Mouse (Mus musculus) urinary bladder, postnatal 4 days (tissue): ENCODE measurements around the gene Tmem256.
A peak's percentile ranks its signal among the peaks of the same experiment; 100 is the strongest.
"Not testable (repeated sequence)": the region's sequence is repeated elsewhere in the genome, so short reads cannot be mapped to it uniquely, and the experiment has no call there.

ENCODE experiments used
- DNase-seq, 2 experiments: peaks; one replicate each; pipeline ENCODE4 v3.0.0; 2021 to 2022; ENCODE audit warnings: low spot score in 2 of 2

The Tmem256 gene

DNA sequence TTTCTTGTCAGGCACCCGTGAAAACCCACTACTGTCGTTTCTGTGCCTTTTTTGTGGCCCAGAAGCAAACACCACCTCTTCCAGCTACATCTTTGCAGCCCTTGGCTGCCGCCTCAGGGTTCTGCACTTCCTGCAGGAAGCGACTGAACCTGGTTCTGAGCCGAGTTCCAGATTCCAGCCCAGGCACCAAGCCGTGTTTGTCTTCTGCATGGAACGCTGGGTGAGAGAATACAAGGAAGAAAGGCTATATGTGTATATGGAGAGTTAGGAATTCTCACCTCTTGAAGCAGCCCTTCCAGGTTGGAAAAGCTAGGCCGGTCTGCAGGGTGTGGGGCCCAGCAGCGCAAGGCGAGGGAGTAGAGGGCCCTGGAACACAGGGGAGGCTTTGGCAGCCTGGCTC lies 16.4 kb downstream of the Tmem256 start:
- no peak for DNase-seq

DNA sequence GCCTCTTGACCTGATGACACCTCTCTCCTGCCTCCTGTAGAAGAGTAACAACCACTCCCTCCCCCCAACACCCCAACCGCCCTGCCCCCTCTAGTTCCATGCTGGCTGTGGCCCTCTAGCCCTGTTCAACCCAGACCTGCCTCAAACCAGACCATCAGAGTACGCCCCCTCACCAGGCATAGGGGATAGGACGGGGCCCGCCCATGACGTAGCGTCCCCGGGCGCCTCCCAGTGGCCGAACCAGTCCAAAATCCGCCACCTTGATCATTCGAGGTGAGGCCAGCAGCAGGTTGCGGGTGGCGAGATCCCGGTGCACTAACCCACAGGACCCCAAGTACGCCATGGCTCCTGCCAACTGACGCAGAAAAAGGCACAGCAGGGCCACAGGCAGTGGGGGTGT lies 17.0 kb downstream of the Tmem256 start:
- DNase-seq = no peak

DNA sequence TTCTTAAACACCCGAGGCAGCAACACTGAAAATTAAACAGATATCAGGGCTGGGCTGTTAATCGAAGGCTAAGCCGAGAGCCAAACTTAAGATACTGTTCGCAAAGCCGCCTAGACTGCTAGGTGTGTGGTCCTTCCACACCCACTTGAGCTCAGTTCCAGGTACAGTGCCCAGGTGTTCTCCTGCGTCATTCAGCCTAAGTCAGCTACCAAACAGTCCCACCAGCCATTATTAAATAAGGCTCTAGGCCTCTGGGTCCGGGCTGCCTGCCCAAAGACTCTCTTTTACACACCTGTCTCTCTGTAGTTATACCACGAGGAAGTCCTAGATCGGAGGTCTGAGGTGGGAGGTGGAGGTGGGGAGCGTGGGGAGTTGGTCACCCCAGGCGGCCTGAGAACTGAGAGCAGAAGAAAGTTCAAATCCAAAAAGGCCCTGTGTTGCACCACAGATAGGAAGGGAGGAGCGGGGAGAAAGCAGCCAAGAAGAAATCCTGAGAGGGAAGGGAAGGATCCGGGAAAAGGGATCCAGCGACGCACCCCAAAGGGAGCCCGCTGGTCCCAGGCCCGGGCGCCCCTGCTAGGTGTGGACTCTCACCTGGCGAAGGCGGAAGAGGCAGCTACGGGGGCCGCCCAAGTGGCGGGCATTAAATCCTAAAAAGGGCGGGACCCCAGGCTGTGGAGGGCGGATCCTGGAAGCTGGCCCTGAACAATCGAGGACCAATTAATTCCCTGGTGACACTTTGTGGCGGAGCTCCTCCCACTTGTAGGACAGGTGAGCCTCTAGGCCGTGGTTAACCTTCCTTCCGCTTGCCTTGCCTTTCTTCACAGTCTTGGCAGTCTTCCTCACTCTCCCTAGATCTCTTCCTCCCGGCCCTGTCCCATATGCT lies 20.0 kb downstream of the Tmem256 start, which contains the start of gene Tnk1:
Gene Tnk1 (minus strand): TSS at position 618 of the 886 bp plus-strand sequence.
- DNase-seq = no peak

DNA sequence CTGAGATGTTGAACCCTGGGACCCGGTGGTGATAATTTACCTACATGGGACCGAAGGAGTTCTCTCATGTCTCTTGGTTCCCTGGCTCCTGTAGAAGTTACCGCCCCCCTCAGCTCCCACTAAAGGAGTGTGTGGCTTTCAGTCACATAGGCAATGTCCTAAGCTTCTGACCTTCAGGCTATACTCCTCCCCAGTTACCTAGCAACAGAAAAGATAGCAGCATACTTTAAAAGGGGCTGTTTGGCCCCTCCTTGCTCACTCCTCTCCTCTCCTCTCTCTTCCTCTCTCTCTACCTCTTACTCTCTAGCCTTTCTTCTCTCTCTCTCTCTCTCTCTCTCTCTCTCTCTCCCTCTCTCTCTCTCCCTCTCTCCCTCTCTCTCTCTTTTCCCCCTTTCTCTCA lies 25.4 kb downstream of the Tmem256 start:
- DNase-seq = not testable (repeated sequence)

DNA sequence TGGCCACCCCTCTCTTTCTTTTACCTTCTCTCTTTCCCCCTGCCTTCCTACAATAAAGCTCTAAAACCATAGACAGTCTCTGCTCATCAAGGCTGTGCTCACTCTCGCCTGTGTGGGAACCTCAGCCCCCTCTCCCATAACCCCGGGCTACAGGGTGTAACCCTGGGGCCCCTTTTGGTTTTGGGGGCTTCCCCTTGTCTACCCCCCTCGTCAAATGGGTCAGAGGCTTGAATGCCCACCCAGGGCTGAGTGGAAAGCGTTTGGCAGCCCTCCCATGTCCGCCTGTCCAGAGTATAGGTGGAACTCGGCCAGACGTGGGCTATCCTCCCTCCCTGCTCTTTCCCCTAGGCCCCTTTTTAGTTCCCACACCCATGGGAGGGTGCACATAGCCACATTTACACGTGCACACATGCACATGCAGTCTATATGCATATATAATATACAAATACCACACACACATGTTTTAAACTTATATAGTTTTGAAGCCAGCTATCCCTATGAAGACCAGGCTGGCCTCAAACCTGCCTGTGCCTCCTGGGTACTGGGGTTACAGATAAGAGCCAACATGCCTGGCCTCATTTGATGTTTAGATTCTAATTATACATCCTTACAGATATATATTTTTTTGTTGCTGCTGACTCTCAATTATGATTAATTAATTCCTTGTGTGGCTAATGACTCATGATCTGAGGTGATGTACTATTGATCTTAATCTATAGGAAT lies 26.0 kb downstream of the Tmem256 start:
- DNase-seq = no peak

DNA sequence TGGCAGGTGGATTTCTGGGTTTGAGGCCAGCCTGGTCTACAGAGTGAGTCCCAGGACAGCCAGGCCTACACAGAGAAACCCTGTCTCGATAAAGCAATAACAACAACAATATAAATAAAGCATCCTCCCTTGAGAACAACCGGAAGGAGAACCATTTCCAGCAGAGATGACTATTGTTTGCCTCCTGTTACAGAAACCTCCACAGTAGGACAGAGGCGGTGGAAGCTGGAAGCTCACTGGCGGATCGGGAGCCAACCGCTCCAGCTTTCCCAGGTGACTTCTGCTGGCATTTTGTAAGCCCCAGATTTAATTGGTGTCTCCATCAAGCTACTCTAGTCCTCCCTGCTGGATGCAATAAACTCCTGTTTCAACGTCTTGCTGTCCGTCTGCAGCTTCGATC lies 27.2 kb downstream of the Tmem256 start:
- DNase-seq = no peak

DNA sequence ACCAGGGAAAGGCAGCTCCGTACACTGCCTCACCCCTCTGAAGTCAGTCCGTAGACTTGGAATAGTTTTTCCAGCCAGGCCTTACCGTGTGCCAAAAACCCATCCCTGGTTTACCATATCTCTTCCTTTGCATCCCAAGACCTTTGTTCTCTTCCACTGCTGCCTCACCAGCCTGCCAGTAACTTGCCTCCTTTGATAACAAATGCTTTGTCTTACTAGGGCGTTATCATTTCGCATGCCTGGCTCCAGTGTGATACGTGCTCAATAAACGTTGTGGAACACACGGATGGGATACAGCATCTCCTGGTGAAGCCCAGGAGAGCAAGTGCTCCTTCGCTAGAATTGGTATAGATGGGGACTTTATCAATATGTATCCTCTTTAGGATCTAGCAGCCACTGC lies 29.0 kb downstream of the Tmem256 start:
- DNase-seq = no peak

DNA sequence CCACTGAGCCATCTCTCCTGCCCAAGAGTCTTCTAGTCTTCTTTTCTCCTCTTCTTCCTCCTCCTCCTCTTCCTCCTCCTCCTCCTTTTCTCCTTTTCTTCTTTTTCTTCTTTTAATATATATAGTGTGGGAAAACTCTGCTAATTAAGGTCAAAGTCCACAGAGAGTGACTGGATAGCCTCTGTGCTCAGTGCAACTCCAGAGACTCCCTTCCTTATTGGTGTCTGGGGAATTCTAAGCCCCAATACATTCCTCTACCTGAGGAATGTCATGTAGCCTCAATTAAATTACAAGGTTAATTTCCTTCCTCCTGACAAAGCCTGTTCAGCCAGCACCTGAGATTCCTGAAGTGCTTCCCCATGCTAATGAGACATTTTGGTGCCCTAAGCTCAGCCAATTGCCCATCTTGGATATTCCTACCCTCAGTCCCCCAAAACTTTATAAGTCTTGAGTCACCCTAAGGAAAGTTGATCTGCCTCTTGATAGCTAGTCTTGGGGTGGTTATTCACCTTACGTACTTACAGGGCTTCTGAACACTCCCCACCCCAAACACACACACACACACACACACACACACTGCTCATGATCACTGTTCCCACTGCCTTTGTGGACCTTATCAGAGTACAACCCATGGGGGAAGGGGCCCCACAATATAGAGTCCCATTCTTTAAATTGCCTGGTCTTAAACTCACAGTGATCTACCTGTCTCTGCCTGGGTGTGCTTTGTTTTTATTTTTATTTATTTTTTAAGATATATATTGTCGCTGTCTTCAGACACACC lies 32.2 kb downstream of the Tmem256 start:
- DNase-seq = no peak

DNA sequence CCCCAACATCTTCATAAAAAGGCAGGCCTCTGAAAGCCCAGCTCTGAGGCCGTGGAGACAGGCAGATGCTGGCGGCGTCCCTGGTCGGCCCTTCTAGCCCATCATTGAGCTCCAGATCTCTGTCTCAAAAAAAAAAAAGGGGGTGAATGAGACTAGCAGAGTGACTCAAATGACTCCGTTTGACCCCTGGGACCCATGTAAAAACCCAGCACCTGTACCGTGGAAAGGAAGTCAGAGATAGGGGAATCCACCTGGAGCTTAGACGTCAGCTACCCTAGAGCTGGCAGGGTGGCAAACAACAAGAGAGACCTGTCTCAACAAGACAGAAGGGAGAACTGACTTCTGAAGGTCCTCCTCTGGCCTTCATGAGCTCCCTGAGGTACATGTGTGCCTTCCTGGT lies 33.5 kb downstream of the Tmem256 start:
- DNase-seq = no peak

DNA sequence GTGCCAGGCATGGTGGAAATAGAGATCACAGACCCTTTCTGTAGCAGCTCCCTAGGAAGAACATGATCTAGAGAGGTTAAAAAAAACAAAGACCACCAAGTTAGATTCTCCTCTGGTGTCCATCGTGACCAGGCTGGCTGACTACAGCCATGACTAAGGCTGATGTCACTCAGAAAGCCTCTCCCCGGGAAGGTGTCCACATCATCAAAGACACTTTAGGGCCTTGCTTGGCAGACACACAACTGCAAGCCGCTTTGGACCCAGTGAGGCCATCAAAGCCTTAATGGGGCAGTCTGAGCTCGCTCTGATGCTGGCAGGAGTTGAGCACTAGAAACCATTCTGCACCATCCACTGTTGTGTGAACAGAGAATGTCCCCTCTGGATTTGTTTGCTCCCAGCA lies 34.1 kb downstream of the Tmem256 start:
- no peak for DNase-seq

DNA sequence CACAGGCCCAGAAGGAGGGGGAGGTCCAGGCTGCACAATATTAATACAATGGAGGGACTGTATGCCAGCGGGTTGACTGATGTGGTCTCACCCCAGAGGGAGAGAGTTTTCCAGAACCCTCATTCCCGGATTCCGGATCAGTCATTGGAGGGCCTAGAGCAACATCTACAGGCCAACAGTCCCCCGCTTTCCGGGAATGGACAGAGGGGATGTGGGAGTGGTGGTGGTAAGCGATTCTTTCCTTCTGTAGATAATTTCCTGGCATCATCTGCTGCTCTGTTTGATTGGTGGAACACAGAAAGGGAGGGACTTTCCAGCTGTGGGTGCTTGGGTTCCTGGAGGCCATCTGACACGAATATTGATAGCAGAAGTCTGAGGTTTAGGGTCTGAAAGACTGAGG lies 37.9 kb downstream of the Tmem256 start:
- no peak for DNase-seq

DNA sequence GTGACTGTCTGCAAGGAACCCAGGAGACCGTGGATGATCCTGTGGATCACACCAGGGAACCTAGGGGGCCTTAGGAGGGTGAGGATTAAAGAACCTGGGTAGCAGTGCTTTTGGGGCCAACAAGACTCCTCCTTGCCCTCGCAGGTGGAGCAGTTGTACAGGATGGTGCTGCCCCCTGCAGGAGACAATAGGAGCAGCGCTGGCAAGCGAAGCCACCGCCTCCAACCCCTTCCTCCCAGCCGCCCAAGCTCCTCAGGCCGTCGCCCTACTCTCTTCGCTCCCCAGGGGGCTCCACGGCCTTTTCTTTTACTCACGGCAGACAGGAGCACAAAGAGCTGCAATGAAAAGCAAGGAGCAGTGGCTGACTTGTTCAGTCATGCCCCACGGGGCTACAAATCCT lies 38.6 kb downstream of the Tmem256 start:
- DNase-seq = peak; percentile 85 to 92

DNA sequence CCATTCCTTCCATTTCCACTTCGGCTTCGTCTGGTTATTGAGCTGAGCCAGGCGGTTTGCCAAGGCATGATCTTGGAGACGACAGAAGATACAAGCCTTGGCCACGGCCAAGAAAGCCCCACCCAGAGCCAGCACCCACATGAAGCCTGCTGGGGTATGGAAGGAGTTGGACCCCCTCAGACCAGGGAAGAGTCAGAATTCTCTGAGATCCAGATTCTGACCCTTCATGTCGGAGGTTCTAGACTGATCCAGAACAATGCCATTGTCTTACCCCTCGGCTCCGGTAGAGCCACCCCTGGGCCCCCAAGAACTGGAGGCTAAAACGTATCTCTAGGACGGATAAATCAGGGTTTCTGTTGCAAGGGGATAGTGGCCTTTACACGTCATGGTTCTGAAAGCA lies 39.6 kb downstream of the Tmem256 start, which contains the start of gene Tmem95:
Gene Tmem95 (minus strand): TSS at position 141 of the 400 bp plus-strand sequence.
- no peak for DNase-seq

DNA sequence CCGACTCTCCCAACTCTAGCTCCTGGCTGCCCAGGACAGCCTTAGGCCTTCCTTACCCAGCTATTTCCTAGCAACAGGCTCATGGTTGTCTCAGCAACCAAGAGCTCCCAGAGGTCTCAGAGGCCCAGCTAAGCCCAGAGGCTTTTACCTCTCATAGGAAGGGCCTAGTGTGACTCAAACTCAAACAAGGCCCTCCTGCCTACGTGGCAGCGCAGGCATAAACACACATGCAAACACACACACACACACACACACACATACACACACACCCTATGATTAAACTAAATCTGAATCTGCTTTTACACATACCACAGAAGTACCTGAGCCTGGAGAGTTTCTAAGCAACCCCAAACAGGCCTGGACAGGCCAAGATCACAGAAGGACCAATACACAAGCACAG lies 40.1 kb downstream of the Tmem256 start:
- DNase-seq = no peak

DNA sequence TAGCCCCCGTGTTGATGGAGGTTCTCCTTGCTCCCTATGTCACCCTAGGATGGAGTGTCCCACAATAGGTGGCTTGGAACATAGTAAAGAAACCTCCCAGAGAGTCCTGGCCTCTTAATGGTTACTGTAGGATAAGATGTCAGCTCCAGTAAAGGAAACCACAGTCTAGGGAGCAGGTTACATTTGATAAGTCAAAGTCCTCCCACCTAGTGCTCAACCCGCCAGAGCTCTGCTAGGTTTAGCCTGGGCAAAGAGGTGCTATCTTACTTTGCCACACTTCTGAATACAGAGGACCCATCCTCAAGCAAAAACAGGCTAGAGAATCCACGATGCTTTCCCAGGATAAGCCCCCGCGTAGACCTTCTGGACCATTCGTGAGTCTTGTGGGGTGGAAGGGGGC lies 40.6 kb downstream of the Tmem256 start:
- no peak for DNase-seq

DNA sequence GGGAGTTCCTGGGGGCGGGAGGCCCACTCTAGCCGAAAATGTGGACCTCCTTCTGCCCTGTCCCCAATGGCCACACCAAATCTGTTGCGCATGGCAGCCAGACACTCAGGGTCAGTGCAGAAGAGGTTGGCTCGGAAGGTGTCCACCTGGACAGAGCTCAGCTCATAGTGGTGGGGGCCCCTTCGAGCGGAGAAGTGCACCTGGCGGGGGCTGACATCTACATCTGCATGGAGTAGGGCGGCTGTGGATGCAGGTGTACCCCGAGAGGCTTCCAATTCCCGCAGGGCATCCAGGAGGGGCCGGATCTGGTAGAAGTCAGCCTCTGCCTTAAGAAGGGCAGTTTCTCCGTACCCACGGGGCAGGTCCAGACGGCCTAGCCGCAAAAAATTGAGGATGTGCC lies 41.4 kb downstream of the Tmem256 start:
- DNase-seq = no peak

DNA sequence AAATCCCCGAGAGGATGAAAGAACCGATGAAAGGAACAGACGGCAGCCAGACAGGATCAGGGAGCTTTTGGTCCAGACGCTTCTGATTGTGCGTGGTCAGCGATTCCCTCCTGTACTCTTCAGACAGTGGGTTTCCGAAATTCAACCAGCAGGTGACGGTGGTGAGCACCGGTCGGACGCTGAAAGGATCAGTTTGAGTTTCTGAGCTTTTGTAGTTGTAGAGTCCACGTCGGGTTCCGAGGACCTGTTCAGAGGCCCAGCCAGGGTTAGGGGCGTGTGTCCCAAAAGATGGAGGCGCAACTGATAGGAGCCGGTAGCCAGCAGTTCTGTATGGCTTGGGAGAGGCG lies 42.2 kb downstream of the Tmem256 start:
- peak in 1 of 2 experiments; percentile 75 for DNase-seq

DNA sequence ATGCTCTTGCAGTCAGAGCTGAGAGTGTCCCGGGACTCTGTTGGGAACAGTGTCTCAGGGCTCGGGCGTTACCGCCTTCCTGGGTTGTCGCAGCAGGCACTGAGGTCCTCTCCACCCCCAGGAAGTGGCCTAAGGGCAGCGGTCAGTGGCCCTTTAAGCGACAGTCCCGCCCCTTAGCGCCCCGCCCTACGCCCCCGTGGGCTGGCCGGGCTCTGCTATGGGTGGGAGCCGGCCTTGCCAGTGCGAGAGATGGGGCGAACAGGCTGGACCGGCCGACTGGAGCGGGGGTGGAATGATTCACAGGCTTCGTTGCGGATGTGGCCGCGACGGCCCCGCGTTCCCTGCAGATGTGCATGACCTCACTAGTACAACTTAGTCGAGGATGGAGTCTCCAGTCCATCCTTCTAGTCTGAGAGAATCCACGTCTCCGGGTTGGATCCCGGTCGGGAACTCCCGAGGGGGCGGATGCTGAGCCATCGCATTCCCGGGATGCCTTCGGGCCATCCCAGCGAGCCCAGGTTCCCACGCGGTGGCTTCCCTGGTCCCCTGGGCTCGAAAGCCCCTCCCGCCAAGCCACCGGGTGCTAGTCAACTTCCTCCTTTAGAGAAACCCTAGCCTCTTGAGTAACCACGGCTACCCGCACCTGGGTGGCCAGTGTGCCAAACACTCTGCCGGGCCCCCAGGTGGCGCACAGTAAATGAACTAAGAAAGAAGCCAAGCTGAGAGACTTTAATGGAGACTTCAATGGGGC lies 42.7 kb downstream of the Tmem256 start, which contains the start of gene Kctd11:
Gene Kctd11 (minus strand): TSS at position 554 of the 751 bp plus-strand sequence.
- DNase-seq = peak; percentile 88

DNA sequence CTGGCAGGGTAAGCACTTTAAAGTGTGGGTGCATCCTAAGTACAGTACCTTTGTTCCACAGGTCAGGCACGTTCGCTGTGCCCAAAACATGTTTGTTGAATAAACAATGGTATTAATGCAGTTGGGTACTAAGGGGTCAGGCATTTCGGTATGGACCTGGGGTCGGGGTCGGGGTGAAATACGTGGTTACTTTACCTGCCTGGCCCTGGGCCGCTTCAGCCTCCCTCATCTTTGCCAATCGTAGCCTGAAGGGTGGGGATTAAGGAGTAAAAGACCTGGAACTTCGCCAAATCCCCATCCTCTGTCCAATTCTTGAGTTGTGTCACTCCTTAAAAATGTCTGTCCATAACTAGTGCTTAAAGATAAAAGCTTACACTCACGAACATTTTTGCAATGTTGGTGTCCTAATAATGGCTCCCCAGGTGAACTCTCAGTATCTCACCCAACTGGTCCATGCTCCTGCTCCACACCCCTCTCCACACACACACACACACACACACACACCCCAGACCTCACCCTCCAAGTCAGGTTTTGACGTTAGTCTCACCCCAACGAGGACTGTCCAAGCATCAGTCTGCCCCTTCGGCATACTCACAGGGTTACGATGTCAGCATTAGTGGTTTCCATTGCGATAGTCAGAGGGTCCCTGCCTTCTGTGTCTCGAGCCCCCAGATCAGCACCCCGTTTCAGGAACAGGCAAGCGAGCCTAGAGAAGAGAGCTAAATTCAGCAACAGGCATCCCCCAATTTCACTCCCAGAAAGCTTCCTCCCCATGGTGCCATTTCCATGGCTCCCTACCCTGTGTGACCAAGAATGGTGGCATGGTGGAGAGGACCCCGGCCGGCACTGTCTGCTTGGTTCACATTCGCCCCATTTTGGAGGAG lies 43.7 kb downstream of the Tmem256 start:
- no peak for DNase-seq

DNA sequence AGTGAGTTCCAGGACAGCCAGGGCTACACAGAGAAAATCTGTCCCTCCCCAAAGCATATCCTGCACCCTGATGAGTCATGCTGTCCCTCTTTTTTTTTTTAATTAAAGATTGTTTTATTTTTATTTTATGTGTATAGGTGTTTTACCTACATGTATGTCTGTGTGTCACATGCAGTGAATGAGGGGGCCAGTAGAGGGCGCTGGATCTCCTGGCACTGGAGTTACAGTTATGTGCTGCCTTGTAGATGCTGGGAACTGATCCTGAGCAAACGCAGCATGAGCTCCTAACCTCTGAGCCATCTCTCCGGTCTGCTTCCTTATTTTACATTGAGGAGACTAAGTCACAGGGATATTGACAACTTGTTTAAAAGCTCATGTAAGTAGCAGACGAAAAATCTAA lies 44.8 kb downstream of the Tmem256 start:
- no peak for DNase-seq
